Mouse (Mus musculus): Measurements from ENCODE around the gene Pigu. TPM values are rescaled to one million over a fixed set of nuclear protein-coding genes. Genes with fewer than 3 reads are reported as not detected.

The Pigu gene
- polyA plus RNA-seq, 1 experiment from 2014 or later, result 57.1 TPM

DNA sequence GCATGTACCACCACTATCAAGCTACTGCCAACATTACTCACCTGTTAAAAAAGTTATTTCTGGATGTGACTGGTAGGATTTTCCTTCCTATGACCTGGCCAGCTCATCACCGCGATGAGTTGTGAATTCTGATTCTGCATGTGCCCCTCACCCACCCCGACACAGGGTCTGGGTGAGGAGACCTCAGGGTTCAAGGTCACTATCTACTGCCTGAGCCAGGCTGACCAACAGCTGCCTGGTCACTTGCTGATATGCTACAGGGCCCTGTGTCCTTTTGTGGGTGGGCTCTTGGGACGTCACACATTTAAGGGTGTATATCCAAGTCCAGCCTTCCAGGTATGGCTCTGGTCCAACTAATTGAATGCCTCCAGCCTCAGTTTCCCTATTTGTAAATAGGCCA is 78.1 kb downstream of the Pigu start:
- Histone ChIP-seq H3K27me3 (replicated peaks) (no peaks in the 10 kb centered on the region), H3K4me2 (replicated peaks) (no peak overlapping the region), H3K4me3 (replicated peaks) (no peak overlapping the region), H3K27ac (no peak overlapping the region), H3K9me3 (no peaks in the 10 kb centered on the region), H3K9ac (no peak overlapping the region), H3K4me1 (replicated peaks) (peaks cover 11% of the 10 kb centered on the region), H3K36me3 (0 out of 2 replicates have a peak, but pooled peaks cover 8% of the 10 kb centered on the region)
- WGBS, result 92% methylated on average over 4 of the region's 4 CpGs
- no peak for ATAC-seq

GRCm38 (mm10) chr2:155278361-155278760 is 78.9 kb downstream of the Pigu start:
- H3K9ac ChIP-seq, result no peak overlapping the region
- H3K27ac ChIP-seq, result no peak overlapping the region
- WGBS, result 89% methylated on average over 7 of the region's 7 CpGs
- no peaks in the 10 kb centered on the region for H3K27me3 ChIP-seq (replicated peaks)
- H3K9me3 ChIP-seq, result no peaks in the 10 kb centered on the region
- H3K4me3 ChIP-seq (replicated peaks), result no peak overlapping the region
- 0 out of 2 replicates have a peak, but pooled peaks cover 8% of the 10 kb centered on the region for H3K36me3 ChIP-seq
- H3K4me1 ChIP-seq (replicated peaks), result peaks cover 11% of the 10 kb centered on the region
- H3K4me2 ChIP-seq (replicated peaks), result no peak overlapping the region
- ATAC-seq, result no peak

DNA sequence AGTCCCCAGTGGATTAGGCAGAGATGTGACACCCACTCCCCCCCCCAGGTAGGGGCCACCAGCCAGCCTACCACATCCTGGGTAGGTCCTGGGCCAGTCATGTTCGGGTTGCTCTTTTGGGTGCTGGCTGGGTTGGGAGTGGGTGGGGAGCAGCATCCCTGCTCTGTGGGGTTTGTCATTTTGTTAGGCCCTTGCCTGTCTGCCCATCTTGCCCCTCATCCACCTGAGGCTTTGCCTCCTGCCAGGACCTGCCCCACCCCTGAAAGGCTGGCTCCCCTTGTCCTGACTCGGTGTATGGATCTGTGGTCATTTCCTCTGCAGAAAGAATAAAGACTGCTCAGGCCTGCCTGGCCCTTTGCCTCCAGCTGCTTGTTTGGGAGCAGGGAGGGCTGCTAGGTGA is 79.5 kb downstream of the Pigu start:
- Histone ChIP-seq H3K4me3 (replicated peaks) (no peak overlapping the region), H3K27me3 (replicated peaks) (no peaks in the 10 kb centered on the region), H3K4me1 (replicated peaks) (peaks cover 11% of the 10 kb centered on the region), H3K4me2 (replicated peaks) (peak overlapping the region; percentile 85), H3K9ac (no peak overlapping the region), H3K27ac (no peak overlapping the region), H3K36me3 (0 out of 2 replicates have a peak, but pooled peaks cover 4% of the 10 kb centered on the region), H3K9me3 (no peaks in the 10 kb centered on the region)
- no peak for ATAC-seq
- 82% methylated on average over 2 of the region's 2 CpGs for WGBS

DNA sequence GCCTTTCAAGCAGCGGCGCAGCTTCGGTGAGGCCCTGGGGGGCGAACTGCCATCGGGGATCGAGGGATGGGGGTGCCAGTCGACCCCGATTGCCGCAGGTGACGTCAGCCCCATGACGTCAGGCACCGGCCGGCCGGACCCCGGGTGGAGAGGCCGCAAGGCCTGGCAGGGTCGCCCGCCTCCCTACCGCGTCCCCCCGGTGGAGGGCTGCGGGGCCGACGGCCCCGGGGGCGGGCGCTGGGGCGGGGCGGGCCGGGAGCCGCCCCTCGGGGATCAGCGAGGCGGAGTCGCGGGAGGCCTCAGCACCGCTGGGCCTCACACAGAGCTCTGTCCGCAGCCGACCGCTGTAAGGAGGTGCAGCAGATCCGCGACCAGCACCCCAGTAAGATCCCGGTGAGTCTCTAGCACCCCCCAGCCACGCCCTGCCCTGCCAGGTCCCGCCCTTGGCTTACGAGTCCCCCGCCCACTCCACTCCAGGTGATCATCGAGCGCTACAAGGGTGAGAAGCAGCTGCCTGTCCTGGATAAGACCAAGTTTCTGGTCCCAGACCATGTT is 80.5 kb downstream of the Pigu start:
- Histone ChIP-seq H3K27me3 (replicated peaks) (no peaks in the 10 kb centered on the region), H3K4me2 (replicated peaks) (peak overlapping the region; percentile 85), H3K27ac (peak overlapping the region; percentile 89), H3K4me3 (replicated peaks) (peak overlapping the region; percentile 100), H3K4me1 (replicated peaks) (peaks cover 11% of the 10 kb centered on the region), H3K9ac (peak overlapping the region; percentile 87), H3K9me3 (no peaks in the 10 kb centered on the region), H3K36me3 (0 out of 2 replicates have a peak, but pooled peaks cover 4% of the 10 kb centered on the region)
- peak; percentile 96 for ATAC-seq
- under 1% methylated on average over 49 of the region's 49 CpGs for WGBS

- 0 out of 2 replicates have a peak, but pooled peaks cover 4% of the 10 kb centered on the region for H3K36me3 ChIP-seq
- under 1% methylated on average over 47 of the region's 47 CpGs for WGBS
Measured at GRCm38 (mm10) chr2:155276195-155276594, 81.0 kb downstream of the Pigu start, which contains the start of gene Map1lc3a. TSS of gene Map1lc3a (plus strand) at chr2:155276297.

GRCm38 (mm10) chr2:155273603-155274002 is 83.6 kb downstream of the Pigu start:
- WGBS, result 86% methylated on average over 8 of the region's 8 CpGs
- no peaks in the 10 kb centered on the region for H3K27me3 ChIP-seq (replicated peaks)
- no peak for ATAC-seq
- H3K27ac ChIP-seq, result no peak overlapping the region
- no peaks in the 10 kb centered on the region for H3K36me3 ChIP-seq
- no peak overlapping the region for H3K4me3 ChIP-seq (replicated peaks)
- no peak overlapping the region for H3K9ac ChIP-seq
- no peak overlapping the region for H3K4me2 ChIP-seq (replicated peaks)
- H3K4me1 ChIP-seq (replicated peaks), result peaks cover 11% of the 10 kb centered on the region
- no peaks in the 10 kb centered on the region for H3K9me3 ChIP-seq

More at GRCm38 (mm10) chr2:155276195-155276594, 81.0 kb downstream of the Pigu start, which contains the start of gene Map1lc3a:
- Histone ChIP-seq H3K4me1 (replicated peaks) (peaks cover 11% of the 10 kb centered on the region), H3K4me2 (replicated peaks) (peak within 1 kb of the TSS; percentile 85), H3K27me3 (replicated peaks) (no peaks in the 10 kb centered on the region), H3K9me3 (no peaks in the 10 kb centered on the region), H3K4me3 (replicated peaks) (peak within 1 kb of the TSS; percentile 100), H3K9ac (peak within 1 kb of the TSS; percentile 87), H3K27ac (peak within 1 kb of the TSS; percentile 89)
- peak; percentile 94 for ATAC-seq

GRCm38 (mm10) chr2:155272396-155273170 is 84.6 kb downstream of the Pigu start:
- H3K4me1 ChIP-seq (replicated peaks), result peaks cover 8% of the 10 kb centered on the region
- no peak overlapping the region for H3K27ac ChIP-seq
- H3K4me2 ChIP-seq (replicated peaks), result no peak overlapping the region
- WGBS, result 75% methylated on average over 10 of the region's 10 CpGs
- ATAC-seq, result no peak
- no peak overlapping the region for H3K9ac ChIP-seq
- no peak overlapping the region for H3K4me3 ChIP-seq (replicated peaks)
- H3K27me3 ChIP-seq (replicated peaks), result no peaks in the 10 kb centered on the region
- no peaks in the 10 kb centered on the region for H3K9me3 ChIP-seq
- no peaks in the 10 kb centered on the region for H3K36me3 ChIP-seq

DNA sequence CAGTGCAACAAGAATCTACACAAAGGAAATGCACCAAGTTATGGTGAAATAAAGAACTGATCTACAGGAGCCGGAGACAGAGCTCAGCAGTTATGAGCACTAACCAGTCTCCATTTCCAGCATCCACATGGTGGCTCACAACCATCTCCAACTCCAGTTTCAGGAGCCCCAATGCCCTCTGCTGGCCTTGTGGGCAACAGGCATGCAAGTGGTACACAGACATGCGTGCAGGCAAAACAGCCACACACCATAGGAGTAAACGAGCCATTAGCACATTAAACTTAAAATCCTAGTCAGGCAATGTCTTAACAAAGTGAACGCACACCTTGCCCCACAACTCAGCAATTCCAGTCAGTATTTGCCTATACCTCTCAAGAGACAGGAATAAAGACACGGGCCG is 85.3 kb downstream of the Pigu start:
- no peaks in the 10 kb centered on the region for H3K27me3 ChIP-seq (replicated peaks)
- H3K27ac ChIP-seq, result no peak overlapping the region
- 86% methylated on average over 6 of the region's 6 CpGs for WGBS
- ATAC-seq, result no peak
- H3K36me3 ChIP-seq, result no peaks in the 10 kb centered on the region
- H3K9ac ChIP-seq, result no peak overlapping the region
- H3K9me3 ChIP-seq, result no peaks in the 10 kb centered on the region
- H3K4me2 ChIP-seq (replicated peaks), result no peak overlapping the region
- H3K4me1 ChIP-seq (replicated peaks), result peaks cover 1% of the 10 kb centered on the region
- no peak overlapping the region for H3K4me3 ChIP-seq (replicated peaks)

- Histone ChIP-seq H3K9me3 (no peaks in the 10 kb centered on the region), H3K27ac (no peak overlapping the region), H3K9ac (no peak overlapping the region), H3K36me3 (no peaks in the 10 kb centered on the region), H3K4me1 (replicated peaks) (no peaks in the 10 kb centered on the region), H3K4me2 (replicated peaks) (no peak overlapping the region), H3K27me3 (replicated peaks) (no peaks in the 10 kb centered on the region), H3K4me3 (replicated peaks) (no peak overlapping the region)
- 79% methylated on average over 5 of the region's 5 CpGs for WGBS
- no peak for ATAC-seq
Measured at GRCm38 (mm10) chr2:155266896-155267295, 90.3 kb downstream of the Pigu start.

- Histone ChIP-seq H3K9me3 (no peaks in the 10 kb centered on the region), H3K4me1 (replicated peaks) (no peaks in the 10 kb centered on the region), H3K4me3 (replicated peaks) (no peak overlapping the region), H3K27ac (no peak overlapping the region), H3K27me3 (replicated peaks) (no peaks in the 10 kb centered on the region), H3K9ac (no peak overlapping the region), H3K4me2 (replicated peaks) (no peak overlapping the region), H3K36me3 (no peaks in the 10 kb centered on the region)
- 88% methylated on average over 6 of the region's 6 CpGs for WGBS
- no peak for ATAC-seq
Measured at GRCm38 (mm10) chr2:155265526-155265925, 91.7 kb downstream of the Pigu start.

GRCm38 (mm10) chr2:155249588-155249987 is 107.6 kb downstream of the Pigu start:
- WGBS, result 88% methylated on average over 5 of the region's 5 CpGs

GRCm38 (mm10) chr2:155248718-155249117 is 108.5 kb downstream of the Pigu start:
- H3K9me3 ChIP-seq, result no peaks in the 10 kb centered on the region
- no peaks in the 10 kb centered on the region for H3K27me3 ChIP-seq (replicated peaks)
- no peak overlapping the region for H3K4me3 ChIP-seq (replicated peaks)
- ATAC-seq, result no peak
- no peak overlapping the region for H3K27ac ChIP-seq
- H3K4me1 ChIP-seq (replicated peaks), result no peaks in the 10 kb centered on the region
- peaks cover 52% of the 10 kb centered on the region for H3K36me3 ChIP-seq
- WGBS, result 71% methylated on average over 2 of the region's 2 CpGs
- H3K9ac ChIP-seq, result no peak overlapping the region
- H3K4me2 ChIP-seq (replicated peaks), result no peak overlapping the region

More at GRCm38 (mm10) chr2:155249588-155249987, 107.6 kb downstream of the Pigu start:
- H3K27me3 ChIP-seq (replicated peaks), result no peaks in the 10 kb centered on the region
- H3K9me3 ChIP-seq, result no peaks in the 10 kb centered on the region
- no peak for ATAC-seq
- no peak overlapping the region for H3K4me3 ChIP-seq (replicated peaks)
- no peaks in the 10 kb centered on the region for H3K4me1 ChIP-seq (replicated peaks)
- H3K36me3 ChIP-seq, result peaks cover 49% of the 10 kb centered on the region
- no peak overlapping the region for H3K4me2 ChIP-seq (replicated peaks)
- no peak overlapping the region for H3K9ac ChIP-seq
- H3K27ac ChIP-seq, result no peak overlapping the region

Data from intestine, embryonic 15.5 days (tissue).